Mouse (Mus musculus): ENCODE measurements around the gene Ddx39b. TPM values are rescaled to one million over a fixed set of nuclear protein-coding genes. Genes with fewer than 3 reads are reported as not detected.

The Ddx39b gene
- polyA plus RNA-seq, 1 experiment from 2014 or later: 717 TPM

- 74% methylated on average over 12 of the region's 12 CpGs for WGBS
- no peaks in the 10 kb centered on the region for H3K9me3 ChIP-seq (ENCODE audit: control insufficient read depth, low read length)
These were observed 31.6 kb upstream of the Ddx39b start for GRCm38 (mm10) chr17:35209785-35210535.

GRCm38 (mm10) chr17:35210593-35210992, 31.0 kb upstream of the Ddx39b start:
- ATAC-seq (replicated peaks; ENCODE audit: low FRiP score) (no peak), DNase-seq (ENCODE audit: low spot score) (no peak)
- 82% methylated on average over 3 of the region's 3 CpGs for WGBS
- Histone ChIP-seq H3K4me1 (replicated peaks; ENCODE audit: control insufficient read depth, insufficient read depth, low read length) (no peaks in the 10 kb centered on the region), H3K27me3 (ENCODE audit: control insufficient read depth, insufficient read depth, low read length) (no peaks in the 10 kb centered on the region), H3K4me2 (ENCODE audit: low read depth, low read length, severe bottlenecking) (no peak overlapping the region), H3K36me3 (ENCODE audit: control insufficient read depth, insufficient read depth, low read length) (no peaks in the 10 kb centered on the region), H3K27ac (ENCODE audit: low read depth, low read length) (no peak overlapping the region), H3K4me3 (ENCODE audit: low read depth, low read length) (no peak overlapping the region), H3K9ac (ENCODE audit: low read length) (no peak overlapping the region), H3K9me3 (ENCODE audit: control insufficient read depth, low read length) (no peaks in the 10 kb centered on the region)

More at GRCm38 (mm10) chr17:35209785-35210535, 31.6 kb upstream of the Ddx39b start:
- Histone ChIP-seq H3K9ac (ENCODE audit: low read length) (no peak overlapping the region), H3K36me3 (ENCODE audit: control insufficient read depth, insufficient read depth, low read length) (no peaks in the 10 kb centered on the region), H3K27me3 (ENCODE audit: control insufficient read depth, insufficient read depth, low read length) (no peaks in the 10 kb centered on the region), H3K4me3 (ENCODE audit: low read depth, low read length) (no peak overlapping the region), H3K27ac (ENCODE audit: low read depth, low read length) (no peak overlapping the region), H3K4me1 (replicated peaks; ENCODE audit: control insufficient read depth, insufficient read depth, low read length) (no peaks in the 10 kb centered on the region), H3K4me2 (ENCODE audit: low read depth, low read length, severe bottlenecking) (no peak overlapping the region)
- DNase-seq (ENCODE audit: low spot score) (no peak), ATAC-seq (replicated peaks; ENCODE audit: low FRiP score) (no peak)

DNA sequence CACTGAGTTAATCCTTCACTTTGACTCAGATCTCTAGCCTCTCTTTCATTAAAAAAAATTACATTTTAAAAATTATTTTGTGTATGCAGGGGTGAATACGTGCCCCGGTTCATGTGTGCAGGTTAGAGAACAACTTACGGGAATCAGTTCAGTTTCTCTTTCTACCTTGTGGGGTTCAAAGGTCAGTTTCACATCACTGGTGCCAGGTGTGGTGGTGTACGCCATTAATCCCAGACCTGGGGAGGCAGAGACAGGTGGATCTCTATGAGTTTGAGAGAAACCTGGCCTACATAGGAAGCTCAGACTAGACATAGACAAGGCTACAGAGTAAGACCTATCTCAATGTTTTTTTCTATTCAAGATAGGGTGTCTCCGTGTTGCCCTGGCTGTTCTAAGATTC, 28.5 kb upstream of the Ddx39b start:
- H3K27me3 ChIP-seq (ENCODE audit: control insufficient read depth, insufficient read depth, low read length): no peaks in the 10 kb centered on the region
- H3K36me3 ChIP-seq (ENCODE audit: control insufficient read depth, insufficient read depth, low read length): no peaks in the 10 kb centered on the region
- DNase-seq (ENCODE audit: low spot score) (no peak), ATAC-seq (replicated peaks; ENCODE audit: low FRiP score) (no peak)
- no peak overlapping the region for H3K27ac ChIP-seq (ENCODE audit: low read depth, low read length)
- H3K9me3 ChIP-seq (ENCODE audit: control insufficient read depth, low read length): no peaks in the 10 kb centered on the region
- no peak overlapping the region for H3K4me3 ChIP-seq (ENCODE audit: low read depth, low read length)
- no peak overlapping the region for H3K9ac ChIP-seq (ENCODE audit: low read length)
- H3K4me1 ChIP-seq (replicated peaks; ENCODE audit: control insufficient read depth, insufficient read depth, low read length): no peaks in the 10 kb centered on the region
- 92% methylated on average over 5 of the region's 5 CpGs for WGBS
- no peak overlapping the region for H3K4me2 ChIP-seq (ENCODE audit: low read depth, low read length, severe bottlenecking)

DNA sequence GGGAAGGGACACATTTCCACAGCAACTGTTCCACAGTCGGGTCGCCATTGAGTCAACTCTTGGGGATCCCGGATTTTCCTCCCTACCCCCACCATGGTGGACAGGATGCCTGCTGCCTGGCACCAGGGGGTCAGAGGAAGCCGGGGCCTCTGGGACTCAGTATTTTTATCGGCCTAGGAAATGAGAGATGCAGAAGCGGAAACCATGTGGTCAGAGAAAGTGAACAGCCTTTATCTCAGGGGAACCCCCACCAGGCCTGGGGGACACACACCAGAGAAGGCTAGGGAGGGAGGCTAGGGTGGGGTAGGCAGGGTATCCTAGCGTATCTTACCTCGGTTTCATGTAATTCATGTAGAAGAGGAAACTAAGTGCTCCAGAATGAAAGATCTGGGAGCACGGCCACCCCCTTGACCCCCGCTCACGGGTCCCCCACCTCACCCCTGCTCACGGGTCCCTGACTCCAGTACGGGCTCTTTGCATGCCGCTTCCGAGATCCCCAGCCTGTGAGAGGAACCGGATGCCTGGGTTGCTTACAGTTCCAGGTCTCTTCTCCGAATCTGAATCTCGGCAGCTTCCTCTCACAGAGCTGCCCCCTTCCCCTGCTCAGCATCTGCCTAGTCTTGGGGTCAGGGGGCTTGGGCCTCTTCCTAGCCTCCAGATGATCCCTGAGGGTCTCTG, 22.9 kb upstream of the Ddx39b start:
- Histone ChIP-seq H3K4me1 (replicated peaks; ENCODE audit: control insufficient read depth, insufficient read depth, low read length) (no peaks in the 10 kb centered on the region), H3K27ac (ENCODE audit: low read depth, low read length) (no peak overlapping the region), H3K36me3 (ENCODE audit: control insufficient read depth, insufficient read depth, low read length) (peaks cover 5% of the 10 kb centered on the region; the same call in 1 of the 2 replicates), H3K9me3 (ENCODE audit: control insufficient read depth, low read length) (no peaks in the 10 kb centered on the region), H3K9ac (ENCODE audit: low read length) (no peak overlapping the region), H3K4me2 (ENCODE audit: low read depth, low read length, severe bottlenecking) (no peak overlapping the region), H3K4me3 (ENCODE audit: low read depth, low read length) (no peak overlapping the region), H3K27me3 (ENCODE audit: control insufficient read depth, insufficient read depth, low read length) (no peaks in the 10 kb centered on the region)
- no peak for ATAC-seq (replicated peaks; ENCODE audit: low FRiP score)
- WGBS: 86% methylated on average over 18 of the region's 18 CpGs
- no peak for DNase-seq (ENCODE audit: low spot score)

DNA sequence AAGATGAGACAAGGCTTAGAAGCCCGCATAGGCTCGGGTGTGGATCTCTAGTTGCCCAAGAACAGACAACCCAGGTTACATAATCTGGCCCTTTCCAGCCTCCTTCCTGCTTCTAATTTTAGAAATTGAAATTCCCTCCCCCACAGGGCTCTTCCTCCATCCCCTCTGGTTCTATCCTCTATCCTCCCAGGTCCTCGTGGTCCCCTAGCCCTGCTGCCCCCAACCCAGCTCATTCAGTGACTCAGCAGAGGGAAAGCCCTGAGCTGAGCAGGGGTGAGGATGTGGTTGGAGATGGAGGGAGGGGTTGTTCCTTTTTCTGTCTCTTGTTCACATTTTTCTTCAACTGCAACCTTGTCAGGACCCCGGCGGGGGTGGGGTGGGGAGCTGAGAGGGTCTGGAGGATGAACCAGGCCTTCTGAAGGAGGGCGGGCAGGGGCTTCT, 21.9 kb upstream of the Ddx39b start:
- WGBS: 94% methylated on average over 6 of the region's 6 CpGs
- no peak overlapping the region for H3K4me2 ChIP-seq (ENCODE audit: low read depth, low read length, severe bottlenecking)
- H3K4me3 ChIP-seq (ENCODE audit: low read depth, low read length): no peak overlapping the region
- H3K9ac ChIP-seq (ENCODE audit: low read length): no peak overlapping the region
- no peak for ATAC-seq (replicated peaks; ENCODE audit: low FRiP score)
- no peak for DNase-seq (ENCODE audit: low spot score)
- H3K4me1 ChIP-seq (replicated peaks; ENCODE audit: control insufficient read depth, insufficient read depth, low read length): no peaks in the 10 kb centered on the region
- H3K27me3 ChIP-seq (ENCODE audit: control insufficient read depth, insufficient read depth, low read length): no peaks in the 10 kb centered on the region
- no peak overlapping the region for H3K27ac ChIP-seq (ENCODE audit: low read depth, low read length)
- peaks cover 5% of the 10 kb centered on the region; the same call in 1 of the 2 replicates for H3K36me3 ChIP-seq (ENCODE audit: control insufficient read depth, insufficient read depth, low read length)
- no peaks in the 10 kb centered on the region for H3K9me3 ChIP-seq (ENCODE audit: control insufficient read depth, low read length)

DNA sequence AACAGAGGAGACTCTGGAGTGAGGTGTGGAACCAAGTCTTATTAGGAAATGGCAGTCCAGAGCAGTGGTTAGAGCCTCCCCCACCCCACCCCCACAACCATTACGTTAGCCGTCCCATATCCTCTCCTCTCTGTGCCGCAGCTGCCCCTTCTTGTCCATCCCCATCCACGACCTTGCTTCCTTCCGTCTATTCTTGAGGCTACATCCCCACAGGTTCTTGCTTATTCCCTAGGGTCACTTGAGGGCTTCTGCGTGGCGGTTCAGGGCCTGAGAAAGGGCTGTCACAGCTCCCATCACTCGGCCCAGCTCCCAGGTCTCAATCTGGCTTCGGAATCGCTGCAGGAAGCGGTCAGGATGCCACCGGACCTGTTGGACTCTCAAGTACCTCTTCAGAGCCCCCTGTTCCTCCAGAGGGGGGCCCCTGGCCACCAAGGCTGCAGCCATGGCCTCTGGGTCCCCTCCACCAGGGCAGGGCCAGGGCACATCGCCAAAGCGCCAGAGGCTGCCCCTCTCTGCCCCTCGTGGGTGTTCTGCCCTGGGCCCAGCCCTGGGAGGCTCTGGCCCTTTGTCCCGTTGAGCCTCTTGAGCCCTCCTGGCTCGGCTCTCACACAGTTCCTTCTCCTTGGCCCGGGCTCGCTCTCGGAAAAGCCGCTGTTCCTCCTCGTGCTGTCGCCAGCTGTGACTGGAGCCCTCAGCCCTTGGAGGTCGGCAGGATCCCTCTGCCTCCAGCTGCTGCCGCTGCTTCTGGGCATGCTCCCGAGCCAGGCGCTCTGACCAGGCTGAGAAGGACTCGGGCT, 21.2 kb upstream of the Ddx39b start, which contains the start of gene Gm16181:
Gm16181 (plus strand) TSS at position 679 of the 797 bp plus-strand sequence.
- Histone ChIP-seq H3K27me3 (ENCODE audit: control insufficient read depth, insufficient read depth, low read length) (no peaks in the 10 kb centered on the region), H3K4me3 (ENCODE audit: low read depth, low read length) (no peak within 1 kb of the TSS), H3K4me2 (ENCODE audit: low read depth, low read length, severe bottlenecking) (no peak within 1 kb of the TSS), H3K36me3 (ENCODE audit: control insufficient read depth, insufficient read depth, low read length) (peaks cover 5% of the 10 kb centered on the region; the same call in 1 of the 2 replicates), H3K9ac (ENCODE audit: low read length) (no peak within 1 kb of the TSS), H3K9me3 (ENCODE audit: control insufficient read depth, low read length) (no peaks in the 10 kb centered on the region), H3K4me1 (replicated peaks; ENCODE audit: control insufficient read depth, insufficient read depth, low read length) (no peaks in the 10 kb centered on the region), H3K27ac (ENCODE audit: low read depth, low read length) (no peak within 1 kb of the TSS)
- ATAC-seq (replicated peaks; ENCODE audit: low FRiP score) (no peak), DNase-seq (ENCODE audit: low spot score) (no peak)
- WGBS: 86% methylated on average over 28 of the region's 28 CpGs

DNA sequence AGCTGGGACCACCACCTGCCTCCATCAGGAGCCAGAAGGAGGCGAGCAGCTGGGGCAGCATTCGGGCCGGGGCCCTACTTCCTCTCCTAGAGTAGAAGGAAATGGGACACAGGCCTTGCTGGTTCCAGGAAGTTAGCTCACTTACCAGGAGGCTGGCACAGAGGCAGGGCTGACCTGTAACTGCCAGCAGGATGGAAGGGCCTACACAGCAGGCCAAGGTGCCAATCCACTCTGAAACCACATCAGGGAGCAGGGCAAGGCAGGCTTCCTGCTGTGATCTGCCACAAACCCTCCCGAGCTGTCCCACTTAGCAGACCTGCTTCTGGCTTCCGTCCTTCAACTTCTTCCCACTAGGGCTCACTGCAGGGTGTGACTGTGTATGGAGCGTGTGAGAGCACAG, 19.2 kb upstream of the Ddx39b start:
- H3K4me3 ChIP-seq (ENCODE audit: low read depth, low read length): no peak overlapping the region
- no peak overlapping the region for H3K27ac ChIP-seq (ENCODE audit: low read depth, low read length)
- no peaks in the 10 kb centered on the region for H3K9me3 ChIP-seq (ENCODE audit: control insufficient read depth, low read length)
- H3K9ac ChIP-seq (ENCODE audit: low read length): no peak overlapping the region
- 86% methylated on average over 6 of the region's 6 CpGs for WGBS
- no peaks in the 10 kb centered on the region for H3K27me3 ChIP-seq (ENCODE audit: control insufficient read depth, insufficient read depth, low read length)
- no peak overlapping the region for H3K4me2 ChIP-seq (ENCODE audit: low read depth, low read length, severe bottlenecking)
- H3K36me3 ChIP-seq (ENCODE audit: control insufficient read depth, insufficient read depth, low read length): peaks cover 5% of the 10 kb centered on the region; the same call in 1 of the 2 replicates
- no peaks in the 10 kb centered on the region for H3K4me1 ChIP-seq (replicated peaks; ENCODE audit: control insufficient read depth, insufficient read depth, low read length)
- no peak for ATAC-seq (replicated peaks; ENCODE audit: low FRiP score)
- no peak for DNase-seq (ENCODE audit: low spot score)

- H3K36me3 ChIP-seq (ENCODE audit: control insufficient read depth, insufficient read depth, low read length): peaks cover 7% of the 10 kb centered on the region; the same call in 1 of the 2 replicates
- WGBS: 96% methylated on average over 4 of the region's 4 CpGs
- ATAC-seq (replicated peaks; ENCODE audit: low FRiP score): no peak
These were observed 16.9 kb upstream of the Ddx39b start for GRCm38 (mm10) chr17:35224641-35225040.

More at GRCm38 (mm10) chr17:35224641-35225040, 16.9 kb upstream of the Ddx39b start:
- H3K27ac ChIP-seq (ENCODE audit: low read depth, low read length): no peak overlapping the region
- no peaks in the 10 kb centered on the region for H3K27me3 ChIP-seq (ENCODE audit: control insufficient read depth, insufficient read depth, low read length)
- no peaks in the 10 kb centered on the region for H3K4me1 ChIP-seq (replicated peaks; ENCODE audit: control insufficient read depth, insufficient read depth, low read length)
- H3K4me3 ChIP-seq (ENCODE audit: low read depth, low read length): no peak overlapping the region
- H3K9me3 ChIP-seq (ENCODE audit: control insufficient read depth, low read length): no peaks in the 10 kb centered on the region
- DNase-seq (ENCODE audit: low spot score): no peak
- no peak overlapping the region for H3K9ac ChIP-seq (ENCODE audit: low read length)
- H3K4me2 ChIP-seq (ENCODE audit: low read depth, low read length, severe bottlenecking): no peak overlapping the region
